ENCODE assay signal across 8 mouse cellular contexts in genomic region chr9:57158013-57158470, GRCm38 (mm10). TPM values are rescaled to one million over a fixed set of nuclear protein-coding genes. Genes with fewer than 3 reads are reported as not detected.
DNase-seq lines count a peak whose midpoint lies in the region; ATAC-seq and TF ChIP-seq lines count a peak whose summit lies in the region.

TSS of gene Commd4 (minus strand) at chr9:57158331.

- no peak within 1 kb of the TSS for H3K27ac ChIP-seq in heart, embryonic 12.5 days (ENCODE audit: poor library complexity, severe bottlenecking)
- 0 out of 2 replicates have a peak within 1 kb of the TSS, but pooled peaks have one; percentile 42 for H3K27ac ChIP-seq in kidney, postnatal 0 days
- no peak within 1 kb of the TSS for H3K27ac ChIP-seq in liver, embryonic 11.5 days (ENCODE audit: low read depth, low read length)
- H3K27ac ChIP-seq in stomach, embryonic 14.5 days (ENCODE audit: low read length): no peak within 1 kb of the TSS

- H3K4me2 ChIP-seq in heart, embryonic 12.5 days: peak within 1 kb of the TSS; percentile 96
- H3K4me2 ChIP-seq in kidney, postnatal 0 days (ENCODE audit: low read length): peak within 1 kb of the TSS; percentile 98
- H3K4me2 ChIP-seq in liver, embryonic 11.5 days: peak within 1 kb of the TSS; percentile 76
- peak within 1 kb of the TSS; percentile 93 for H3K4me2 ChIP-seq in stomach, embryonic 14.5 days (replicated peaks; ENCODE audit: low read depth, low read length)

- H3K9ac ChIP-seq in heart, embryonic 12.5 days: peak within 1 kb of the TSS; percentile 68
- H3K9ac ChIP-seq in kidney, postnatal 0 days (ENCODE audit: low read depth, low read length): peak within 1 kb of the TSS; percentile 68
- H3K9ac ChIP-seq in liver, embryonic 11.5 days (ENCODE audit: low read depth, low read length): peak within 1 kb of the TSS; percentile 79
- H3K9ac ChIP-seq in stomach, embryonic 14.5 days (replicated peaks; ENCODE audit: low read depth, low read length): peak within 1 kb of the TSS; percentile 23; the same call in 1 of the 2 replicates

- TF ChIP-seq CTCF in kidney, postnatal 0 days (IDR thresholded peaks at IDR 0.05; ENCODE audit: low read depth): no peak

- H3K4me1 ChIP-seq in heart, embryonic 12.5 days (replicated peaks): peaks cover 14% of the 10 kb centered on the region
- peaks cover 10% of the 10 kb centered on the region; the same call in 1 of the 2 replicates for H3K4me1 ChIP-seq in kidney, postnatal 0 days (replicated peaks; ENCODE audit: insufficient read depth, low read length)
- peaks cover 6% of the 10 kb centered on the region for H3K4me1 ChIP-seq in liver, embryonic 11.5 days (replicated peaks; ENCODE audit: control insufficient read depth, insufficient read depth, low read length)
- peaks cover 6% of the 10 kb centered on the region; the same call in 1 of the 2 replicates for H3K4me1 ChIP-seq in stomach, embryonic 14.5 days (ENCODE audit: control insufficient read depth, insufficient read depth, low read length)

- DNase-seq in CD4-positive helper T cell, adult 2 months (ENCODE audit: low read depth, low spot score): peak; percentile 91
- peak; percentile 96 for DNase-seq in brain, embryonic 18.5 days (ENCODE audit: low read depth, low spot score)
- DNase-seq in kidney, postnatal 0 days (ENCODE audit: low spot score): peak; percentile 99
- DNase-seq in liver, embryonic 11.5 days (ENCODE audit: low spot score): peak; percentile 85
- DNase-seq in naive thymus-derived CD4-positive, alpha-beta T cell, adult 2 months (ENCODE audit: low read depth): peak; percentile 92

- no peaks in the 10 kb centered on the region for H3K9me3 ChIP-seq in heart, embryonic 12.5 days (replicated peaks)
- no peaks in the 10 kb centered on the region for H3K9me3 ChIP-seq in kidney, postnatal 0 days (replicated peaks; ENCODE audit: low read length)
- H3K9me3 ChIP-seq in liver, embryonic 11.5 days (ENCODE audit: control insufficient read depth, low read length): no peaks in the 10 kb centered on the region
- H3K9me3 ChIP-seq in stomach, embryonic 14.5 days (ENCODE audit: control insufficient read depth, low read depth, low read length): no peaks in the 10 kb centered on the region

- H3K36me3 ChIP-seq in heart, embryonic 12.5 days: peaks cover 21% of the 10 kb centered on the region
- peaks cover 8% of the 10 kb centered on the region; the same call in 1 of the 2 replicates for H3K36me3 ChIP-seq in kidney, postnatal 0 days (ENCODE audit: insufficient read depth, low read length)
- 0 out of 2 replicates have a peak, but pooled peaks cover 2% of the 10 kb centered on the region for H3K36me3 ChIP-seq in liver, embryonic 11.5 days (ENCODE audit: control insufficient read depth, insufficient read depth, low read length)
- no peaks in the 10 kb centered on the region for H3K36me3 ChIP-seq in stomach, embryonic 14.5 days (ENCODE audit: control insufficient read depth, insufficient read depth, low read length)

- H3K4me3 ChIP-seq in heart, embryonic 12.5 days: peak within 1 kb of the TSS; percentile 67
- H3K4me3 ChIP-seq in kidney, postnatal 0 days (replicated peaks; ENCODE audit: low read depth, low read length): peak within 1 kb of the TSS; percentile 75
- peak within 1 kb of the TSS; percentile 94 for H3K4me3 ChIP-seq in liver, embryonic 11.5 days (ENCODE audit: low read depth, low read length)
- H3K4me3 ChIP-seq in stomach, embryonic 14.5 days (ENCODE audit: low read depth, low read length): peak within 1 kb of the TSS; percentile 71

- under 1% methylated on average over 24 of the region's 24 CpGs for WGBS in heart, embryonic 12.5 days
- WGBS in kidney, postnatal 0 days: 0% methylated on average over 24 of the region's 24 CpGs
- WGBS in liver, embryonic 11.5 days: under 1% methylated on average over 24 of the region's 24 CpGs
- under 1% methylated on average over 24 of the region's 24 CpGs for WGBS in stomach, embryonic 14.5 days

- 0 out of 2 replicates have a peak, but pooled peaks cover 4% of the 10 kb centered on the region for H3K27me3 ChIP-seq in heart, embryonic 12.5 days (replicated peaks)
- no peaks in the 10 kb centered on the region for H3K27me3 ChIP-seq in kidney, postnatal 0 days (ENCODE audit: insufficient read depth, low read length)
- no peaks in the 10 kb centered on the region for H3K27me3 ChIP-seq in liver, embryonic 11.5 days (replicated peaks; ENCODE audit: control insufficient read depth, insufficient read depth, low read length)
- H3K27me3 ChIP-seq in stomach, embryonic 14.5 days (ENCODE audit: control insufficient read depth, insufficient read depth, low read length): no peaks in the 10 kb centered on the region

- peak; percentile 91 for ATAC-seq in erythroid progenitor cell, adult 5-6 weeks (replicated peaks; ENCODE audit: low FRiP score, poor library complexity, severe bottlenecking)
- peak; percentile 85 for ATAC-seq in heart, embryonic 12.5 days (ENCODE audit: insufficient number of reproducible peaks, low FRiP score)
- ATAC-seq in kidney, postnatal 0 days (replicated peaks; ENCODE audit: low FRiP score, low read depth): peak; percentile 86
- ATAC-seq in liver, embryonic 11.5 days (replicated peaks; ENCODE audit: low FRiP score): peak; percentile 79
- peak; percentile 88; the same call in 1 of the 2 replicates for ATAC-seq in stomach, embryonic 14.5 days (ENCODE audit: insufficient number of reproducible peaks, insufficient read depth, low FRiP score, low read depth)

RNA-seq across cellular contexts. Expression of gene Commd4, which starts in this region (rescaled TPM):
- total RNA-seq in erythroid progenitor cell, adult 5-6 weeks (2015; ENCODE audit: low replicate concordance): 25.2 and 46.9 TPM in 2 replicates
- 22.1 and 24.4 TPM in 2 replicates for total RNA-seq in erythroid progenitor cell, adult 5-6 weeks (2017; ENCODE audit: low replicate concordance)
- 60.3 and 61.5 TPM in 2 replicates for polyA plus RNA-seq in heart, embryonic 12.5 days (2016; fragmentation: Nextera tagmentation; extraction: Ambion mirVana)
- polyA plus RNA-seq in kidney, postnatal 0 days (2015; fragmentation: Nextera tagmentation; extraction: Ambion mirVana): 126 and 133 TPM in 2 replicates
- polyA plus RNA-seq in liver, embryonic 11.5 days (2014; fragmentation: Nextera tagmentation; extraction: Ambion mirVana): 94.4 and 96.7 TPM in 2 replicates
- 91.9 and 94.8 TPM in 2 replicates for polyA plus RNA-seq in stomach, embryonic 14.5 days (2014; fragmentation: Nextera tagmentation; extraction: Ambion mirVana)

Comparison
In these comparisons a context has a peak if more than half of its experiments do, and no peak if none do; other contexts are left out.
1. H3K9ac ChIP-seq: peak in every context shown above with its lines; median percentile 79 in liver, embryonic 11.5 days; 68 in heart, embryonic 12.5 days; 68 in kidney, postnatal 0 days; 23 in stomach, embryonic 14.5 days.